Mouse (Mus musculus) lung, embryonic 16.5 days (tissue): Measurements from ENCODE around the gene Cxcr4. TPM values are rescaled to one million over a fixed set of nuclear protein-coding genes. Genes with fewer than 3 reads are reported as not detected.

Source experiments
- ATAC-seq: fragments of 200-750 bp; cut with Nextera tagmentation; 2 replicates; pipeline ENCODE4 v1.8.0; 2017; ENCODE audit warnings: low read depth, mild to moderate bottlenecking, moderate library complexity
- H3K27ac ChIP-seq: fragments of 300-500 bp; sonication (generic); 2 replicates; pipeline ENCODE4 v1.5.1; 2014; ENCODE audit warnings: mild to moderate bottlenecking, control low read depth, low read length
- H3K27me3 ChIP-seq: fragments of 300-500 bp; sonication (generic); 2 replicates; pipeline ENCODE4 v1.6.1; 2014; ENCODE audit warnings: low read depth, low read length, mixed read lengths; ENCODE audit not compliant: control insufficient read depth, insufficient read depth
- H3K36me3 ChIP-seq: fragments of 300-500 bp; sonication (generic); 2 replicates; pipeline ENCODE4 v1.6.1; 2014; ENCODE audit warnings: low read length; ENCODE audit not compliant: control insufficient read depth, insufficient read depth
- H3K4me1 ChIP-seq: fragments of 300-500 bp; sonication (generic); replicated peaks from 2 replicates; pipeline ENCODE4 v1.6.1; 2014; ENCODE audit warnings: low read length, mixed read lengths; ENCODE audit not compliant: control insufficient read depth, insufficient read depth
- H3K4me2 ChIP-seq: fragments of 300-500 bp; sonication (generic); 2 replicates; pipeline ENCODE4 v1.6.1; 2014; ENCODE audit warnings: low read depth, low read length, control low read depth
- H3K4me3 ChIP-seq: fragments of 300-500 bp; sonication (generic); 2 replicates; pipeline ENCODE4 v1.5.1; 2014; ENCODE audit warnings: mild to moderate bottlenecking, low read length, control low read depth
- H3K9ac ChIP-seq: fragments of 300-500 bp; sonication (generic); 2 replicates; pipeline ENCODE4 v1.6.1; 2014; ENCODE audit warnings: low read length, control low read depth
- H3K9me3 ChIP-seq: fragments of 300-500 bp; sonication (generic); 2 replicates; pipeline ENCODE4 v1.6.1; 2016; ENCODE audit warnings: low read length; ENCODE audit not compliant: control insufficient read depth
- WGBS: fragments of 180-500 bp; shearing (Covaris S2); extraction: QIAGEN DNeasy Blood & Tissue Kit; methylation state at CpG from one replicate; pipeline ENCODE4 v1.1.7; 2014; 5-methylcytosine and 5-hydroxymethylcytosine counted together
- polyA plus RNA-seq: library from polyadenylated mRNA; unstranded; fragments of >200 nt; fragmentation: Nextera tagmentation; extraction: Ambion mirVana; gene quantifications from 2 replicates; pipeline ENCODE4 v1.2.1, GENCODE M21; 2015

The Cxcr4 gene
- polyA plus RNA-seq, 1 experiment from 2014 or later: 9.0 TPM

DNA sequence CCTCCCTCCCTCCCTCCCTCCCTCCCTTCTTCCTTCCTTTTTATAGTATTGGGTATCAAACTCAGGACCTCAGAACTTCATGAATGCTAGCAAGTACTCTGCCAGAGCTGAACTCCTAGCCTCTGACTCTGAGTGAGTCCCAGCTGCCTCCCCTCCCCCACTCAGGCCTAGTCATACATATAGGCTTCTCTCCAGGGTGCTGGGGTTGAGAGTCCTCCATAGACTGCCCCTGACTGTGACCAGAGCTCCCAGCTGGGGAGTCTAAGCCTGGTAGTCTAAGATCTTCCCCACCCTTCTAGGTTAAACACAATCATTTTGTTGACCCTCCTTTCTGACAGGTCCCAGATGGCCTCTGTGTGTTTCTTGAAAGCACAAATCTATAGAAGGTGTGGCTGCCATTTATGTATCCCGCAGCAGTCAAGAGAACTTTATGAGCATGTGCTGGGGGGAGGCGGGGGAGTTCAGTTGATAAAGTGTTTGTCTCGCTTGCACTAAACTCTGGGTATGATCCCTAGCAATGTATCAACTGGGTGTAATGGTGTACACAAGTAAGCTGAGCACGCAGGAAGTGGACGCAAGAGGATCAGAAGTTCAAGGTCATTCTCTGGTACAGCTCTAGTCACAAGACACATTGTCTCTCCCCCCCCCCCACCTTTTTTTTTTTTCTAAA lies 10.1 kb upstream of the Cxcr4 start:
- Histone ChIP-seq H3K27me3 (no peaks in the 10 kb centered on the region), H3K9ac (no peak overlapping the region), H3K36me3 (no peaks in the 10 kb centered on the region), H3K4me1 (no peaks in the 10 kb centered on the region), H3K9me3 (no peaks in the 10 kb centered on the region), H3K4me2 (no peak overlapping the region), H3K27ac (no peak overlapping the region), H3K4me3 (no peak overlapping the region)
- ATAC-seq: no peak; the same call in 1 of the 2 replicates
- 70% methylated on average over 5 of the region's 5 CpGs for WGBS

DNA sequence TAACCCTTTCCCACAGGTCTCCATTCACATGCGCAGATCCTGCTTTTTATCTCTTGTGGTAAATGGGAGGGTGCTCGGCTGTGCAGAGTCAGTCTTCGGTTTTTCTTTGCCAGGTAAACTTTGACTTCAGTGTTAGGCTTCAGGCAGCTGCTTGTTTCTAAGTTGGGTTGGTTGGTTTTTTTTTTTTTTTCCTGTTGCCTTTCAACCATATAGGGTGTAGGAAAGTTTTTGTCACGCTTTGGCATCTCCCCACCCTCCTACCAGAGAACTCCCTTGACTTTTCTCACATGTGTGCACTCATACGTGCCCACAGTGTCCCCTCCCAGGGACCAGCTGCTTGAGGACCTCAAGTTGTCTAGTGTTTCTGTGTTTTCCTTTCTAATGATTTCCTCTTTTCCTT lies 9.2 kb upstream of the Cxcr4 start:
- no peaks in the 10 kb centered on the region for H3K36me3 ChIP-seq
- H3K4me2 ChIP-seq: no peak overlapping the region
- WGBS: 71% methylated on average over 5 of the region's 5 CpGs
- no peaks in the 10 kb centered on the region for H3K27me3 ChIP-seq
- no peak overlapping the region for H3K4me3 ChIP-seq
- H3K4me1 ChIP-seq: no peaks in the 10 kb centered on the region
- no peak for ATAC-seq
- H3K9ac ChIP-seq: no peak overlapping the region
- H3K9me3 ChIP-seq: no peaks in the 10 kb centered on the region
- no peak overlapping the region for H3K27ac ChIP-seq

DNA sequence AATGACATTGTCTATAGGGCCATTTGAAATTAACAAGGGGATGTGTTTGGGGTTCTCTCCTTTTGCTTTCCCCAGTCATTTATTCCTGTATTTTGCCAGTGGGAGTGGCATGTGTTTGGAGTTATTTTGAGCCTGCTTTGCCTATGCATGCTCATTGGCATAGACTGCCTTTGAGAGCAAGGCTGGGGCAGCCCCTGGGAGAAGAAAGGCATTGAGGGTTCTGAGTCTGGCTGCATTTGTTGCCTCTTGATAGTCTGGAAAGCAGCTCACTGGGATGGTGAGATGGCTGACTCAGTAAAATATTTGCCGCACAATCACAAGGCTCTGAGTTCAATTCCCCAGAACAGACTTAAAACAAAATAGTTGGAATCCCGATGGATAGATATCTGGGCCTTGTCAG lies 8.5 kb upstream of the Cxcr4 start:
- H3K36me3 ChIP-seq: no peaks in the 10 kb centered on the region
- peaks cover 2% of the 10 kb centered on the region for H3K4me1 ChIP-seq
- no peak overlapping the region for H3K4me2 ChIP-seq
- no peaks in the 10 kb centered on the region for H3K9me3 ChIP-seq
- H3K27ac ChIP-seq: no peak overlapping the region
- H3K9ac ChIP-seq: no peak overlapping the region
- H3K4me3 ChIP-seq: no peak overlapping the region
- no peaks in the 10 kb centered on the region for H3K27me3 ChIP-seq
- no peak for ATAC-seq
- WGBS: 86% methylated on average over 2 of the region's 2 CpGs

DNA sequence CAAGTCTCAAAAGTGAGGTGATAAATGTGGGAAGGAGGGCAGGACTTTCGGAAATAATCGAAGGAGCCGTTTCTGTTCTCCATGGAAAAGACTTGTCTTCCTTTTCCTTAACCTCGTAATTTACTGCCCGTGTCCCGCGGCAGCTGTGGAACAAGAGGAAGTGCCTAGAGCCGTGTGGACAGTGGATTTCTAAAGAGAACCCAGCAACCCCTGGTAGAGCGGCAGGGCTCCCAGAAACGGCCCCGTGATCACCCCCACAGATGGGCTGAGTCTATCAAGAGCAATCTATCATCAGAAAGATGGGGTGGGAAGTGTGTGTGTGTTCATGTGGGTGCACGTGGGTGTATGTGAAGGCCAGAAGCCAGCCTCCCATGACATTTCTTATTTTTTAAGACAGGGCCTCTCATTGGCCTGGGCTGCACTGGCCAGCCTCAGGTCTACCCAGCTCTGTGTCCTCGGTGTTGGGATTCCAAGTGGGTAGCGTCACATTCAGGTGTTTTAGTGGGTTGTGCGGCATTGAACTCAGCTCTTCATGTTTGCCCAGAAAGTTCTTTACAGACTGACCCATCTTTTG lies 5.2 kb upstream of the Cxcr4 start:
- Histone ChIP-seq H3K27me3 (no peaks in the 10 kb centered on the region), H3K4me3 (no peak overlapping the region), H3K9ac (no peak overlapping the region), H3K27ac (no peak overlapping the region), H3K4me1 (peaks cover 21% of the 10 kb centered on the region), H3K9me3 (no peaks in the 10 kb centered on the region), H3K4me2 (no peak overlapping the region), H3K36me3 (no peaks in the 10 kb centered on the region)
- ATAC-seq: no peak
- 72% methylated on average over 15 of the region's 15 CpGs for WGBS

DNA sequence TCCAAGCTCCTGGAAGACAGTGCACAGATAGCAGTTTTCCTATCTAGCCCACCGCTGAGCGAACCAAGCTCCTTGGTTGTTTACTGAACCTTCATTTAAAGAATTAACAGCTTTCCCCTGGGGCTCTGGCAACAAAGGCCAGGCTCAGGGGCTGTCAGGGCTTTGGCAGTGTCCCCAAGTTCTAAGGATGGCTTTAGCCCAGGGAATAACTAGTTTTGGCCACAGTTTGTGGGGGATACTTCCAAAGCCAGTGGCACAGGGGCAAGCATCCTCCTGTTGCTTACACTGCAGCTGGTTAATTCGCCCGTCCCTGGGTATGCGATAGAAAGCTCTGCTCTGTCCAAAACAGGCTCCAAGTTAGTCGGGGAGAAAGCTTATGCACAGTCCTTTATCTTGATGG lies 3.4 kb upstream of the Cxcr4 start:
- WGBS: 17% methylated on average over 6 of the region's 6 CpGs

DNA sequence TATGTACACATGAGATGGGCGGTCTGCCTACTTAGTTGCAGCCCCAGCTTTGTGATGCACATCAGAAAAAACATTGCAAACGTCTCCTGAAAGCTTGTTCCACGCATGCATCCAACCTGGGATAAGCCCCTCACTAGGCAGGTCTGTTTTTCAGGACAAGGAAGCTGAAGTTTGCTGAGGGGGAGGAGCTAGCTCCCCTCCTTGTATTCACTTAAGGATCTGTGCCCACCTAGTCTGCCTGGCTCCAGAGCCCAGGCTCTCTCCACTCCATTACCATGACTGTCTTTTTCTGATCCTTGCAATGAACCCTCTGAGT lies 3.0 kb upstream of the Cxcr4 start:
- Histone ChIP-seq H3K4me2 (peak overlapping the region; percentile 15; the same call in 1 of the 2 replicates), H3K9me3 (no peaks in the 10 kb centered on the region), H3K27ac (peak overlapping the region; percentile 41), H3K4me1 (peaks cover 21% of the 10 kb centered on the region), H3K4me3 (no peak overlapping the region), H3K27me3 (no peaks in the 10 kb centered on the region), H3K36me3 (no peaks in the 10 kb centered on the region), H3K9ac (no peak overlapping the region)
- WGBS: 12% methylated on average over 3 of the region's 3 CpGs
- ATAC-seq: no peak

More for the DNA sequence above, 3.4 kb upstream of the Cxcr4 start:
- no peaks in the 10 kb centered on the region for H3K36me3 ChIP-seq
- no peak overlapping the region for H3K4me2 ChIP-seq
- H3K27ac ChIP-seq: peak overlapping the region; percentile 10; the same call in 1 of the 2 replicates
- no peak for ATAC-seq
- H3K4me1 ChIP-seq: peaks cover 21% of the 10 kb centered on the region
- H3K9me3 ChIP-seq: no peaks in the 10 kb centered on the region
- H3K4me3 ChIP-seq: no peak overlapping the region
- H3K27me3 ChIP-seq: no peaks in the 10 kb centered on the region
- H3K9ac ChIP-seq: no peak overlapping the region; the same call in 1 of the 2 replicates

DNA sequence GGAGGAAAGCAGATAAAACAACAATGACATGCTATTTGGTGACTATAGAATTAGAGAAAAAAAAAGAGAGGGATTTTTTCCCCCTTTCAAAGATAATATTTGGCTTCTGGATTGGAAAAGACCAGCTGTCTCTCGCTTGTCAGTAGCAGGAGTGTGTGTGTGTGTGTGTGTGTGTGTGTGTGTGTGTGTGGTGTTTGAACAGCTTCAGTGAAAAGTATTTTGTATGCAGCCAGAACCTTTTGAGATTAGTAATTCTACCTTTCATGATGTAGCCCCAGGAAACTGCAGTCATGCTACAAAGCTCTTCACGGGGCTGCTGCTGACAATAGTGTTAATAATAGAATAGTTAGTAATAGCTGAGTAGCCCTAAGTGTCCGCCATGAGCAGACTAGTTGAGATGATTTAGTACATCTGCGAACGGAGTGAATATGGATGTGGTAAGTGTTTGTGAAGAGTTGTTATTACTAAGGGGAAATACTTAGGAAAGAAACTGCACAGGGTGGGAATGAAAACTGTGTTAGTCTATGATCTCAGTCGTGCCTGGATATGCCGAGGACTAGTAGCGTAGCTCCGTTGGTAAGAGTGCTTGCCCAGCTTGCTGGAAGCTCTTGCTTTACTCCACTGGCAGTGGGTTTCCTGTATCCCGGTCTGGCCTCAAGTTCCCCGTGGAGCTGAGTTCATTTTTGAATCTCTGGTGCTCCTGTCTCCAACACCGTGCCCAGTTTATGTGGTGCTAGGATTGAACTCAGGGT lies 2.4 kb upstream of the Cxcr4 start:
- Histone ChIP-seq H3K4me3 (no peak overlapping the region), H3K4me1 (peaks cover 21% of the 10 kb centered on the region), H3K27ac (peak overlapping the region; percentile 41), H3K27me3 (no peaks in the 10 kb centered on the region), H3K36me3 (no peaks in the 10 kb centered on the region; the same call in 1 of the 2 replicates), H3K4me2 (peak overlapping the region; percentile 15; the same call in 1 of the 2 replicates), H3K9ac (no peak overlapping the region), H3K9me3 (no peaks in the 10 kb centered on the region)
- no peak for ATAC-seq
- WGBS: 12% methylated on average over 12 of the region's 12 CpGs

DNA sequence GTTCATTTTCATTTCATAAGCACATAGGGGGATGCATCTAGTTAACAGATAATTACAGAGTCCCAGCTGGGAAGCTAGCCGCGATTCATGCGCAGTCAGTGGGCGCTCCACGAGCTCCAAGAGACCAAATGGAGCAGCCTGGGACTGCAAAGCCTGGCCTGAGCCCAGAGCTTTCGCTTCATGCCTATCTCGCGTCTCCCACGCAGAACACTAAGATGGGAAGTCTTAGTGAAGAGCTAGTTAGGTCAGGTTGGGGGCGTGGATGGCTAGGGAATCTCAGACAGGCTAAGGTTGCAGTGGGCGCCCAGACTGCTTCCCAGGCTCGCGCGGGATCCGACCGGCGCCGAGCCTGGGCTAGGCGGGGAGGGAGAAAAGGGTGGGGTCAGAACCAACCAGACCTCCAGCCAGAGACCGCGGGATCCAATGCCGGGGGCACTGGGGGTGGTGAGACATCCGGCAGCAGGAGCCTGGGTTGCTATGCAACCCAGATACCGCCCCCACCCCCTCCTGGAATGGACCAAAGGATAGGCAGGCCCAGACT lies 938 bp upstream of the Cxcr4 start:
- H3K27ac ChIP-seq: peak overlapping the region; percentile 76

DNA sequence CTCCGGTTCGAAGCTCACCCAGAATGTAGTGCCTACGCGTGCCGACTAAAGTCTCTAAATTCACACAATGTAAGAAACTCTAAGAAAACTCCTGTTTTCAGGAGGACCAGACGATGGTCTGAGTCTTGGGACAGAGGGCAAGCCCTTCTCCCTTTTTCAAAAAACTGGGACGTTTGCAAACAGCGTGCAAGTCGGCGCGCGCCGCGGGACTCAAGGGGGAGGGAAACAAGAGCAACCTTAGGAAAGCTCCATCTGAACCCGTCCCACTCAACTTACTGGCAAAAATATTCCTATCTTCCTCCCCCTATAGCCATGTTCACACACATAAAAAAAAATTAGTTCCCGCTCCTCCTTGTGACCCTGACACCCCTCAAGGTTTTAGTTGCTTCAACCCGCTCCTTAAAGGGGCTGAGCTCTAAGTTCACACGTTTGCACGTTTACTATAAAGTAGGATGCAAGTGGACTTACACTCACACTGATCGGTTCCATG lies 327 bp downstream of the Cxcr4 start:
- H3K4me3 ChIP-seq: peak overlapping the region; percentile 75
- H3K27me3 ChIP-seq: no peaks in the 10 kb centered on the region
- under 1% methylated on average over 14 of the region's 20 CpGs for WGBS
- peak overlapping the region; percentile 88 for H3K4me2 ChIP-seq
- H3K9ac ChIP-seq: peak overlapping the region; percentile 77
- H3K36me3 ChIP-seq: peaks cover 3% of the 10 kb centered on the region
- H3K27ac ChIP-seq: peak overlapping the region; percentile 76
- no peaks in the 10 kb centered on the region for H3K9me3 ChIP-seq
- peaks cover 25% of the 10 kb centered on the region for H3K4me1 ChIP-seq
- ATAC-seq: peak; percentile 5; the same call in 1 of the 2 replicates

More for the DNA sequence above, 938 bp upstream of the Cxcr4 start:
- Histone ChIP-seq H3K27me3 (no peaks in the 10 kb centered on the region), H3K4me3 (peak overlapping the region; percentile 75), H3K9ac (peak overlapping the region; percentile 77), H3K36me3 (peaks cover 3% of the 10 kb centered on the region), H3K9me3 (no peaks in the 10 kb centered on the region), H3K4me2 (peak overlapping the region; percentile 88), H3K4me1 (peaks cover 21% of the 10 kb centered on the region)
- ATAC-seq: peak; percentile 59
- under 1% methylated on average over 24 of the region's 24 CpGs for WGBS
